Mouse (Mus musculus) kidney, embryonic 16.5 days (tissue): ENCODE data around the gene Cfap77. TPM values are rescaled to one million over a fixed set of nuclear protein-coding genes. Genes with fewer than 3 reads are reported as not detected.

ENCODE experiments used
- ATAC-seq: fragments of 200-750 bp; cut with Nextera tagmentation; 2 replicates; pipeline ENCODE4 v1.8.0; 2017; ENCODE audit warnings: moderate TSS enrichment; ENCODE audit not compliant: low FRiP score, low TSS enrichment
- H3K27ac ChIP-seq: fragments of 300-500 bp; sonication (generic); 2 replicates; pipeline ENCODE4 v1.5.1; 2014; ENCODE audit warnings: low read length
- H3K27me3 ChIP-seq: fragments of 300-500 bp; sonication (generic); 2 replicates; pipeline ENCODE4 v1.6.1; 2014; ENCODE audit warnings: low read length, control low read depth, mixed read lengths; ENCODE audit not compliant: insufficient read depth
- H3K36me3 ChIP-seq: fragments of 300-500 bp; sonication (generic); 2 replicates; pipeline ENCODE4 v1.6.1; 2014; ENCODE audit warnings: low read length, control low read depth, mixed read lengths; ENCODE audit not compliant: insufficient read depth
- H3K4me1 ChIP-seq: fragments of 300-500 bp; sonication (generic); 2 replicates; pipeline ENCODE4 v1.6.1; 2014; ENCODE audit warnings: low read length, control low read depth, mixed read lengths; ENCODE audit not compliant: insufficient read depth
- H3K4me2 ChIP-seq: fragments of 300-500 bp; sonication (generic); replicated peaks from 2 replicates; pipeline ENCODE4 v1.6.1; 2014; ENCODE audit warnings: low read depth, low read length
- H3K4me3 ChIP-seq: fragments of 300-500 bp; sonication (generic); 2 replicates; pipeline ENCODE4 v1.5.1; 2014; ENCODE audit warnings: mild to moderate bottlenecking, low read length
- H3K9ac ChIP-seq: fragments of 300-500 bp; sonication (generic); replicated peaks from 2 replicates; pipeline ENCODE4 v1.6.1; 2014; ENCODE audit warnings: low read length
- H3K9me3 ChIP-seq: fragments of 300-500 bp; sonication (generic); 2 replicates; pipeline ENCODE4 v1.6.1; 2016; ENCODE audit warnings: low read length, control low read depth
- WGBS: fragments of 180-500 bp; shearing (Covaris S2); extraction: QIAGEN DNeasy Blood & Tissue Kit; methylation state at CpG from one replicate; pipeline ENCODE4 v1.1.7; 2014; 5-methylcytosine and 5-hydroxymethylcytosine counted together
- polyA plus RNA-seq: library from polyadenylated mRNA; unstranded; fragments of >200 nt; fragmentation: Nextera tagmentation; extraction: Ambion mirVana; gene quantifications from 2 replicates; pipeline ENCODE4 v1.2.1, GENCODE M21; 2015

Gene Cfap77
- polyA plus RNA-seq, 1 experiment from 2014 or later = 0.35 TPM

DNA sequence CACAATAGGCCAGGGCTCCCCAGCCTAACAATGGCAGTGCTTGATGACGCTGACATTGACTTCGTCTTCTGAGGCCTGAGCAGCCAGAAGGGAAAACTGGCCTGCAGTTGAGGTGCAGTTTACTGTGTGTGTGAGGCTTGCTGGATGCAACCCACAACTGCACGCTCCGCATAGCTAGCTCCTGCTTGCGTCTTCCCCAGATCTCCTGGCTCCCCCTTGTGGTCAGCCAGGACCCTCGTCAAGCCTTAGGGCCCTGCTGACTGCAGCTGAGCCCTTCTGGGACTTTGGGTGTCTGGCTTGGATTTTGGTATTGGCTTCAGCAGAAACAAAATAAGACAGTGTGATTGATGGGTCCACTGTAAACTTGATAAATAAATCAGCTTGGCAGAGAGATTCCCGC, 78.2 kb downstream of the Cfap77 start:
- Histone ChIP-seq H3K4me3 (no peak overlapping the region), H3K27me3 (peaks cover 76% of the 10 kb centered on the region), H3K9me3 (no peaks in the 10 kb centered on the region), H3K4me2 (no peak overlapping the region), H3K9ac (no peak overlapping the region), H3K4me1 (peaks cover 20% of the 10 kb centered on the region), H3K27ac (no peak overlapping the region), H3K36me3 (no peaks in the 10 kb centered on the region)
- 11% methylated on average over 7 of the region's 7 CpGs for WGBS
- 0 out of 2 replicates have a peak, but pooled peaks have one; percentile 69 for ATAC-seq

DNA sequence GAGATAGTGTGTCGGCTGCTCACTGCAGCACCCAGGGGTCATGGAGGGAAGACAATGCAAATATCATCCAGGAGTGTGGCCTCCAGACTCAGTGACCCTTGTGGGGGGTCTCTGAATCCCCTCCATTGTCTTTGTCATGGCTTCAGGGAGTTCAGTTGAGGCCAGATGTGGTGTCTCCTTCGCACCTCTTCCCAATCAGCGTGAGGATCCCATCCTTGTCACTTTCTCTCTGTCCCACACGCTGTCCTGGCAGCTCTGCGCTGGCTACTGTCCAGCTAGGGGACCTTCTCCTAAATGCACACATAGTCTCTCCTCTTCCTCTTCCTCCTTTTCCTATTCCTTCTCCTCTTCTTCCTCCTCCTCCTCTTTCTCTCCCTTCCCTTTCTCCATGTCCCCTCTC, 79.3 kb downstream of the Cfap77 start:
- Histone ChIP-seq H3K36me3 (no peaks in the 10 kb centered on the region), H3K27ac (no peak overlapping the region), H3K4me3 (no peak overlapping the region), H3K4me2 (no peak overlapping the region), H3K4me1 (peaks cover 20% of the 10 kb centered on the region), H3K9me3 (no peaks in the 10 kb centered on the region), H3K27me3 (peaks cover 81% of the 10 kb centered on the region), H3K9ac (no peak overlapping the region)
- no peak for ATAC-seq
- whole genome bisulfite sequencing = 75% methylated on average over 5 of the region's 5 CpGs

DNA sequence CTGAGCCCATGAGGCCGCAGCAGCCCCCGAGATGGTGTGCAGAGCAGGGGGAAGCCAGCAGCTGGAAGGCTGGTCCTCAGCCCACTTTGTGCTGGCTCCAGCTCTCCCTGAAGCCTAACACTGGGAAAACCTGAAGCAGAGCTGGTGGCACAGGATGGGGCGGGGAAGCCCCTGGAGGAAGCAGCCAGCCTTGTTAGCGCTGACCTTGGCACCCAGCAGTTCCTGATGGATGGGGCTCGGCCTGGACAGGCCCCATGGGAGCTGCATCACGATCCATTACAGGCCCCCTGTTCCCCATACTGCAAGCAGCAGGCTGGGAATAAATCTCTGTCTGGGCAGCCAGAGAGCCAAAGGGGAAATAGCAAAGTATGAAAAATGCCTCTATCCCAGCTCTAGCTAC, 80.3 kb downstream of the Cfap77 start:
- 7% methylated on average over 6 of the region's 6 CpGs for WGBS
- Histone ChIP-seq H3K4me2 (no peak overlapping the region), H3K9ac (no peak overlapping the region), H3K4me3 (no peak overlapping the region), H3K36me3 (no peaks in the 10 kb centered on the region), H3K4me1 (peaks cover 20% of the 10 kb centered on the region), H3K9me3 (no peaks in the 10 kb centered on the region), H3K27me3 (peaks cover 86% of the 10 kb centered on the region), H3K27ac (no peak overlapping the region)
- no peak for ATAC-seq

DNA sequence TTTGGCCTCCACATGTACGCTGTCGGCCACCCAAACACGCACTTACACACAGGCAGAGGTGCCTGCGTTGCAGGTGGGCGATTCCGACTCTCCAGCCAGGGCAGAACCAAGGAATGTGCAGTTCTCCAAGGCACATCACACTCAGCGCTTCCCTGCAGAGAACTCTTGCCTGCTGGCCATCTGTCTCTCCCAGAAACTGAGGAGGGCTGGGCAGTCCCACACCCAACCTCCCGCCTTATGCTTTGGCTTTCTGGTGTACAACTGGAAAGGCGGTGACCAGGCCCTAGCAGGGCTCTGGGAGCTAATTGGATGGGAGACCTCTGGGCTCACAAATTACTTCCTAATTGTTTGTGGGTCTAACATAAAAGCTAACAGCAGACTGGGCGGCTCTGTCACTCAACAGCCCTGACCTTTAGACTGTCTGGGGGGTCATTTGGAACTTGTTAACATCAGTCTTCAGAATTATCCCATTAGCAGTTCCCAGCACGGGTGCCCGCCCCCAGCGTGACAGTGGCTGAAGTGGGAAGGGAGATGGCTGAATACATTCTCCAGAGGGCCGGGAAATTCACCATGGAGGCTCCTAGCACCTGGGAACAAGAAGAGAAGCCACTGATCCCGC, 80.9 kb downstream of the Cfap77 start:
- no peak overlapping the region for H3K4me3 ChIP-seq
- H3K9ac ChIP-seq = no peak overlapping the region
- no peak overlapping the region for H3K27ac ChIP-seq
- H3K36me3 ChIP-seq = no peaks in the 10 kb centered on the region
- no peaks in the 10 kb centered on the region for H3K9me3 ChIP-seq
- H3K4me1 ChIP-seq = peaks cover 20% of the 10 kb centered on the region
- 0 out of 2 replicates have a peak, but pooled peaks have one; percentile 27 for ATAC-seq
- H3K27me3 ChIP-seq = peaks cover 91% of the 10 kb centered on the region
- WGBS = 36% methylated on average over 15 of the region's 15 CpGs
- no peak overlapping the region for H3K4me2 ChIP-seq

DNA sequence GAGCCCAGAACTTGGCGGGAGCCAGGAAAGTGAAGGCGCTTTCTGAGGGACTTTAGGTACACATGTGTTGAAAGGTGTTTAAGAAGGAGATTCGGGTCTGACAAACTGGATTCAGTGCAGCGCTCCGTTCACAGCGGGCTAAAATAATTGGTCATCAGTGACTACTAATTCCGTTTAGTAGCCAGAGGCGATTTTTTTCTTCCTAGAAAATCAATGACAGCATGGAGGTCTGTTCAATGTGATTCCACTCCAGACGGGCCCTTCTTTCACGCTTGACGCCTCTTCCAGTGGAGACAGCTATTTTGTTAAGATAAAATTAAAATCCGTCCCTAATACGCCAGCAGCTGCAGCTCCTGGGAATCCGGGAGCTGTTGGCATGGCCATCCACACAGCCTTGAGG, 84.4 kb downstream of the Cfap77 start:
- Histone ChIP-seq H3K27ac (no peak overlapping the region), H3K36me3 (no peaks in the 10 kb centered on the region), H3K4me1 (peaks cover 38% of the 10 kb centered on the region), H3K27me3 (peaks cover 80% of the 10 kb centered on the region), H3K4me3 (no peak overlapping the region), H3K9ac (no peak overlapping the region), H3K4me2 (no peak overlapping the region), H3K9me3 (no peaks in the 10 kb centered on the region)
- no peak for ATAC-seq
- 76% methylated on average over 14 of the region's 14 CpGs for WGBS

DNA sequence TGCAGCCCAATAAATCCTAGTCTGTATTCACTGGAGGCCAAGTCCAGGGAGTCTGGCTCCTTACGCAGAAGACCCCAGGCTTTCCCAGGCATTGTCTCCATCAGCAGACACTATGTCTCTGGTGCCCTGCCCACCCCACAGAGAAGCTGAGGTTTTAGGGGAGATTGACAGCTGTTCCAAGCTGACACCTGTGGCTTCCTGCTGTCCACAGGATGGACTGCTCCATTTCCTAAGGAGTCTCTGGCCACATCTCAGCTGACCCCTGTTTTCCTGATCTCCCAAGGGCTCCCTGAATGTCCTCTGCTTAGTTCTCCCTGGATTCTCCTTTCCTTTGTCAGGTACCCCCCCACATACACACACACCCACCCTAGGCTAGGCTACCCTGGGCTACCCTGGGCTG, 86.6 kb downstream of the Cfap77 start:
- no peak overlapping the region for H3K4me3 ChIP-seq
- peaks cover 68% of the 10 kb centered on the region for H3K27me3 ChIP-seq
- ATAC-seq = no peak
- no peaks in the 10 kb centered on the region for H3K9me3 ChIP-seq
- H3K4me2 ChIP-seq = no peak overlapping the region
- H3K9ac ChIP-seq = no peak overlapping the region
- H3K36me3 ChIP-seq = no peaks in the 10 kb centered on the region
- WGBS = 73% methylated on average over 1 of the region's 1 CpGs
- peaks cover 17% of the 10 kb centered on the region for H3K4me1 ChIP-seq
- H3K27ac ChIP-seq = no peak overlapping the region

DNA sequence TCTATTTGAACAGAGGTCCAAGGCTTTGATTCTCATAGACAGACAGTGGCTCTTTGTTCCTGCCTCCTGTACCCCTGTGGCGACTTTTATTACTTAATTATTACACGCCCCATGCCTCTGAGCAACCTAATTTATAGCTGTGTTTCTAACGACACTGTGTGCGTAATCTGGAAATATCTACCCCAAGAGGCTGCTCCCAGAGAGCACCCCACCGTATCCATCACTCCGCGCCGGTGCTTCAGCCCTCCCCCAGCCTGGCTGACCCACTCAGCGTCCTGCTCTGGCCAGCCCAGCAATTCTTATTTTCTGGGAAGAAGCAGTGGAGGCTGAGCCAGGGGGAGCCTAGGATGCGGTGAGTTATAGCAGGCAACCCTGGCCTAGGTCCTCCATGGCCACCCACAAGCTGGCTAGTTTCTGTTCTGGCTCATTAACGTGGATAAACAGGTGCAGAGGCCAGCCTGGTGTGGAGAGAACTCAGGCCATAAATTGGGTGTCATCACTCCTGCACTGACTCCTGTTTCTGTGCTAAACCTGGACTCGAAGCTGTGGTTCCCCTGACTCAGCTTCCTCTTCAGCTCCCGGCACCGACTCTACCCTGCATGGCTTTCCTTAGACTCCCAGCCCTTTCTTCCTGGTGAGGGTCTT, 88.6 kb downstream of the Cfap77 start:
- Histone ChIP-seq H3K4me1 (peaks cover 17% of the 10 kb centered on the region), H3K9me3 (no peaks in the 10 kb centered on the region), H3K27ac (no peak overlapping the region), H3K9ac (no peak overlapping the region), H3K4me2 (no peak overlapping the region), H3K4me3 (no peak overlapping the region), H3K27me3 (peaks cover 68% of the 10 kb centered on the region), H3K36me3 (no peaks in the 10 kb centered on the region)
- 9% methylated on average over 14 of the region's 14 CpGs for WGBS
- peak; percentile 84 for ATAC-seq

DNA sequence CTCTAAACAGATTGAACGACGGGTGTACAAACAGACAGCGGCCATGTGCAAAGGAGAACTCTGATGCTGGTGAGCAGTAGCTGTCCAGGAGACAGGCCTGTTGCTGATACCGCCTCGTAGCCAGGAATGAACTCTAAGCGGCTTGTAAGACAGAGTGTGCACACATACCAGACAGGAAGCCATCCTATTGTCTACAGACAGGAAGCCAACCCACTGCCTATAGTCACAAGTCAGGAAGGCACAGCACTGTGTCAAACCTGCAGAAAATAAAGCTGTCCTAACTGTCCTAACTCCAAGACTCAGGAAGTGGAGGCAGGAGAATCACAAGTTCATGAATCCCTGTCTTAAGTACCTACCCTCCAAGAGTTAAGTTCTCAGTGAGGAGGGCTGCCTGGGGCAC, 91.3 kb downstream of the Cfap77 start:
- H3K27me3 ChIP-seq = peaks cover 59% of the 10 kb centered on the region
- 75% methylated on average over 6 of the region's 6 CpGs for WGBS
- peaks cover 17% of the 10 kb centered on the region for H3K4me1 ChIP-seq
- no peak overlapping the region for H3K9ac ChIP-seq
- no peak overlapping the region for H3K4me3 ChIP-seq
- no peak for ATAC-seq
- no peak overlapping the region for H3K4me2 ChIP-seq
- H3K36me3 ChIP-seq = no peaks in the 10 kb centered on the region
- H3K9me3 ChIP-seq = no peaks in the 10 kb centered on the region
- H3K27ac ChIP-seq = peak overlapping the region; percentile 62; the same call in 1 of the 2 replicates

DNA sequence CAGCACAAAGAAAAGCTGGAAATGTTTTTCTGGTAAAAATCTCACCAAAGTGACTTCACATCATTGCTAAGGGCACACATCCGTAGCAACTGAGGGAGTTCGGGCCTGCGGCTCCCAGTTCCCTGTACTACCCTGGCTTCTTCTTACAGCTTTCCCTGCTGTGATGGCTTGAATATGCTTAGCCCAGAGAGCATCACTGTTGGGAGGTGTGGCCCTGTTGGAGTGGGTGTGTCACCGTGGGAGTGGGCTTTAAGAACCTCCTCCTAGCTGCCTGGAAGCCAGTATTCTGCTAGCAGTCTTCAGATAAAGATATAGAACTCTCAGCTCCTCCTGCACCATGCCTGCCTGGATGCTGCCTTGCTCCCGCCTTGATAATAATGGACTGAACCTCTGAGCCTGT, 93.2 kb downstream of the Cfap77 start:
- Histone ChIP-seq H3K4me2 (no peak overlapping the region), H3K36me3 (no peaks in the 10 kb centered on the region), H3K27ac (no peak overlapping the region), H3K9ac (no peak overlapping the region), H3K4me3 (no peak overlapping the region), H3K9me3 (no peaks in the 10 kb centered on the region), H3K4me1 (peaks cover 12% of the 10 kb centered on the region), H3K27me3 (peaks cover 60% of the 10 kb centered on the region)
- ATAC-seq = no peak
- WGBS = 71% methylated on average over 5 of the region's 5 CpGs

DNA sequence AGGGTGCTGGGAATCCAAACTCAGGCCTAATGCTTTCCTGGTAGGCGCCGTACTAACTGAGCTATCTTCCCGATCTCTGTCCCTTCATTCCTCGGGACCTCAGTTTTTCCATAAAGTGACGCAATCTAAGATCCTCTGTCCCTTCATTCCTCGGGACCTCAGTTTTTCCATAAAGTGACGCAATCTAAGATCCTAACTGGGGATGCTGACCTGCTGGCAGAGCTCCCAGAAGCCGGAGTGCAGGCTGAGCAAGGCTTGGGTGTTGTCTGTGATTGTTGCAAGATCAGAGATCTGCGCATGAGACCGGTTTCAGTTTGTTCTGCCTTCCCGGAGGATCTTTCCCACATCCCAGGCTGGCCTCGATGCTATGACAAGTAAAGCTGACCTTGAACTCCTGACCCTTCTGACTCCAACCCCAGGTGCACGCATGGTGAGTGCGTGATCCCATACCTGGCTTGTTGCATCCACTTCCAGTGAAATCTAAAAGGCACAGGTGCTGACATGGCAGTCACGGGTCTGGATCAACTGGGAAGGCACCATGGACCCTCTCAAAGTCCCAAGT, 93.8 kb downstream of the Cfap77 start:
- H3K27me3 ChIP-seq = peaks cover 64% of the 10 kb centered on the region
- H3K9ac ChIP-seq = no peak overlapping the region
- H3K4me3 ChIP-seq = no peak overlapping the region
- ATAC-seq = no peak
- 83% methylated on average over 15 of the region's 15 CpGs for WGBS
- H3K9me3 ChIP-seq = no peaks in the 10 kb centered on the region
- H3K4me2 ChIP-seq = no peak overlapping the region
- H3K36me3 ChIP-seq = no peaks in the 10 kb centered on the region
- H3K27ac ChIP-seq = no peak overlapping the region
- H3K4me1 ChIP-seq = peaks cover 6% of the 10 kb centered on the region
